Mouse (Mus musculus) liver, adult 2 months (tissue): Measurements from ENCODE around the gene Ppp6r2.

ENCODE experiments used
- CTCF ChIP-seq: fragments of 200-500 bp; IDR thresholded peaks from 2 replicates; pipeline ENCODE4 v1.5.1; 2011; ENCODE audit warnings: low read depth, low read length, control low read depth
- POLR2A ChIP-seq: fragments of 200-500 bp; IDR thresholded peaks from 2 replicates; pipeline ENCODE4 v1.6.1; 2011; ENCODE audit warnings: low read length, control low read depth; ENCODE audit not compliant: insufficient read depth; ENCODE audit errors: extremely low read depth

DNA sequence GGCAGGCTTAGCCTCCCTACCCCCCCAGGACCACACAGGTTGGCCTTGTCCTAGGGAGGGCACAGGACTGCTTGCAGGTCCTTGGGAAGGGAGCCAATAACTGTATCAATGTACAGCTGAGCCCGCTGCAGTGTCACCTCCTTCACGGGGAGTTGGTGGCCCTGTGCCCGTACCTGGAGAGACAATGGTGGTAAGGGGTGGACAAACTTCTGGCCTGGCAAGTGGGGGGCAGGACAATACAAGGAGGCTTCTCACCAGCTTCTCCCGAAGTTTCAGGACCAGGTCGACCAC, 26.5 kb upstream of the Ppp6r2 start:
- TF ChIP-seq CTCF (no peak), POLR2A (no peak)
